Mouse (Mus musculus) ES-E14 (cell line): ENCODE data around the gene Cnfn.

Experiments
- HCFC1 ChIP-seq: IDR thresholded peaks from 2 replicates; pipeline ENCODE4 v1.6.1; 2012; ENCODE audit warnings: low read length, inconsistent platforms, borderline replicate concordance; ENCODE audit not compliant: insufficient read depth
- MAFK ChIP-seq: IDR thresholded peaks from 2 replicates; pipeline ENCODE4 v1.6.1; 2014; ENCODE audit warnings: mild to moderate bottlenecking, low read depth, low read length, inconsistent platforms; ENCODE audit not compliant: insufficient read depth
- ZC3H11A ChIP-seq: IDR thresholded peaks from 2 replicates; pipeline ENCODE4 v1.6.1; 2012; ENCODE audit warnings: low read depth, mild to moderate bottlenecking, inconsistent platforms, low read length, borderline replicate concordance
- ZNF384 ChIP-seq: IDR thresholded peaks from 2 replicates; pipeline ENCODE4 v1.6.1; 2012; ENCODE audit warnings: low read depth, low read length, inconsistent platforms

DNA sequence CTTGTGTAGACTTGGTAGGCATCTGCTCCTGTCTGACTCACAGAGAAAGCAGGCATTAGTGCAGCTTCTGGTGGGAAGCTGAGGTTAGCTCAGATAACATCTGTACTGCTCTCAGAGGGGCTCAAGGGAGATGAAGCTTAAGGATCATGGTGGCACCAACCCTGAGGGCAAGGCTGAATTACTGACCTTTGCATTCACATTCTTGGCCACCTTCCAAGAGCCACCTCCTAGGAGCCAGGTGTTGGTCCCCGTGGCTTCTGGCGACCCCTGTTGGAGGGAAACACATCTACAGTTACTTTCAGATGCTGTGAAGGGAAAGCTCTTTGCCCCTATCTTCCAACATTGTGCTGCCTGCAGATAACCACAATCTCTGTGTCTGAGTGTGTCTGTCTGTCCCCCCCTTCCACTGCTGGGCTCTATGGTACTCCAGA lies 33.2 kb upstream of the Cnfn start:
- no peak for TF ChIP-seq ZNF384
- TF ChIP-seq HCFC1 = no peak
- TF ChIP-seq ZC3H11A = no peak
- no peak for TF ChIP-seq MAFK
